Mouse (Mus musculus) brain, adult 2 months (tissue): ENCODE data around the gene Ceacam1.

ENCODE experiments used
- DNase-seq: peaks from one replicate; pipeline ENCODE4 v3.0.0; 2011; ENCODE audit warnings: low read depth, low spot score

Ceacam1 gene

DNA sequence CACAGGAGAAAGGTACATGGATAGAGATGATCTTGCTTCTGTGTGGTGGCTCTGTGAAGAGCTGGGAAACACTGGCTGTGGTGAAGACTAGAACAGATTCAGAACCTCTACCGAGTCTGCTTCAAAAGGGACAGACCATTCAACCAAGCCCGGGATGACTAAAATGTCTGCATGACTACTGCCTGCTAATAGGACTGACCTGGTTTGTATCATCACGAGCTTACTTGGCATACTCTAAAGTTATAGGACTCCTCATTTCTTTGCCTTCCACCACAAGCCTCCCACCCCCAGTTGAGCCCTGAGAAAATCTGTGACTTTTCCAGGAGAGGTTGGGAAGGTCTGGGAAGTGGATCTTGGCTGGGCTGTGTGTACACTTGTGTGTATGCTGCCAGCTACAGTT is 65.5 kb downstream of the Ceacam1 start:
- no peak for DNase-seq
